Mouse (Mus musculus) heart, embryonic 14.5 days (tissue): Measurements from ENCODE around the gene Tln2. TPM values are rescaled to one million over a fixed set of nuclear protein-coding genes. Genes with fewer than 3 reads are reported as not detected.

Experiments
- ATAC-seq: fragments of 200-750 bp; cut with Nextera tagmentation; 2 replicates; pipeline ENCODE4 v1.8.0; 2017; ENCODE audit warnings: low read depth, moderate TSS enrichment; ENCODE audit not compliant: insufficient number of reproducible peaks, insufficient read depth, low FRiP score
- H3K27ac ChIP-seq, 2 experiments: fragments of 200-500 bp in 1 of 2; fragments of 300-500 bp in 1 of 2; sonication (generic) in 1 of 2; replicated peaks in 1 of 2; 2 replicates each; pipeline ENCODE4 v1.5.1; 2012 to 2014; ENCODE audit warnings: low read depth in 2 of 2, low read length in 2 of 2, control low read depth in 1 of 2, mild to moderate bottlenecking in 1 of 2, mixed read lengths in 1 of 2; ENCODE audit not compliant: control insufficient read depth in 1 of 2, insufficient read depth in 1 of 2
- H3K27me3 ChIP-seq: fragments of 300-500 bp; sonication (generic); 2 replicates; pipeline ENCODE4 v1.6.1; 2014; ENCODE audit warnings: mild to moderate bottlenecking, low read length, control low read depth; ENCODE audit not compliant: control insufficient read depth, insufficient read depth
- H3K36me3 ChIP-seq: fragments of 300-500 bp; sonication (generic); 2 replicates; pipeline ENCODE4 v1.6.1; 2014; ENCODE audit warnings: mild to moderate bottlenecking, control low read depth, low read length, mixed read lengths; ENCODE audit not compliant: control insufficient read depth, insufficient read depth
- H3K4me1 ChIP-seq, 2 experiments: fragments of 200-500 bp in 1 of 2; fragments of 300-500 bp in 1 of 2; sonication (generic) in 1 of 2; 2 replicates each; pipeline ENCODE4 v1.6.1; 2012 to 2014; ENCODE audit warnings: low read length in 2 of 2, control low read depth in 1 of 2, mixed read lengths in 1 of 2; ENCODE audit not compliant: control insufficient read depth in 2 of 2, insufficient read depth in 2 of 2
- H3K4me2 ChIP-seq: fragments of 300-500 bp; sonication (generic); 2 replicates; pipeline ENCODE4 v1.6.1; 2014; ENCODE audit warnings: mild to moderate bottlenecking, low read length
- H3K4me3 ChIP-seq, 2 experiments: fragments of 200-500 bp in 1 of 2; fragments of 300-500 bp in 1 of 2; sonication (generic) in 1 of 2; 2 replicates each; pipeline ENCODE4 v1.5.1; 2012 to 2014; ENCODE audit warnings: low read length in 2 of 2, mild to moderate bottlenecking in 2 of 2, control low read depth in 1 of 2, low read depth in 1 of 2, moderate library complexity in 1 of 2; ENCODE audit not compliant: control insufficient read depth in 1 of 2, insufficient read depth in 1 of 2
- H3K9ac ChIP-seq: fragments of 300-500 bp; sonication (generic); 2 replicates; pipeline ENCODE4 v1.6.1; 2014; ENCODE audit warnings: mild to moderate bottlenecking, low read length
- H3K9me3 ChIP-seq: fragments of 300-500 bp; sonication (generic); 2 replicates; pipeline ENCODE4 v1.6.1; 2016; ENCODE audit warnings: low read length, control low read depth; ENCODE audit not compliant: control insufficient read depth
- WGBS: fragments of 180-500 bp; shearing (Covaris S2); extraction: QIAGEN DNeasy Blood & Tissue Kit; methylation state at CpG from one replicate; pipeline ENCODE4 v1.1.7; 2014; 5-methylcytosine and 5-hydroxymethylcytosine counted together
- polyA plus RNA-seq: library from polyadenylated mRNA; unstranded; fragments of >200 nt; fragmentation: Nextera tagmentation; extraction: Ambion mirVana; gene quantifications from 2 replicates; pipeline ENCODE4 v1.2.1, GENCODE M21; 2014

Gene Tln2
- polyA plus RNA-seq, 1 experiment from 2014 or later, result 66.0 TPM

DNA sequence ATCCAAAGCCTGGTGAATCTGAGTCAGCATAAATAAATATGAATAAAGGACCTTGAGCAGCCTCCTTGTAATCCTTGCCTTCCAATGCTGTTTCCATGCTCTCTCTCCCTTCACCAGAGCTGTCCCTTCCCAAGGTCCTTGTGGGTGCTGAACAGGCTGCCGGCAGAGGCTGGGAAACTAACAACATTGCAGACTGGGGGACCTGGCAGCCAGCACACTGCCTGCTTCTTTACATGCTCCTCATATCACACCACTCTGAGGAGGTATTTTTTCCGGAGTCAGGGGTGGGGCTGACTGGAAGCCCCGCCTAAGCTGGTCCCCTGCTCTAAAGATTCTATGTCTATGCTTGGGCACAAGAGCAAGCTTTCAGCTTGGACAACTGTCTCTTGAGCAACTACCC is 64.2 kb downstream of the Tln2 start:
- H3K36me3 ChIP-seq, result 0 out of 2 replicates have a peak, but pooled peaks cover 2% of the 10 kb centered on the region
- no peak overlapping the region for H3K4me3 ChIP-seq
- H3K27ac ChIP-seq, result peak overlapping the region in 1 of 2 experiments; percentile 50; a peak in 2 of 4 replicates
- peaks cover 13 to 32% of the 10 kb centered on the region in 2 experiments for H3K4me1 ChIP-seq
- no peaks in the 10 kb centered on the region for H3K27me3 ChIP-seq
- 0 out of 2 replicates have a peak overlapping the region, but pooled peaks have one; percentile 21 for H3K9ac ChIP-seq
- no peaks in the 10 kb centered on the region for H3K9me3 ChIP-seq
- H3K4me2 ChIP-seq, result 0 out of 2 replicates have a peak overlapping the region, but pooled peaks have one; percentile 18
- 9% methylated on average over 3 of the region's 3 CpGs for WGBS
- 0 out of 2 replicates have a peak, but pooled peaks have one; percentile 47 for ATAC-seq

DNA sequence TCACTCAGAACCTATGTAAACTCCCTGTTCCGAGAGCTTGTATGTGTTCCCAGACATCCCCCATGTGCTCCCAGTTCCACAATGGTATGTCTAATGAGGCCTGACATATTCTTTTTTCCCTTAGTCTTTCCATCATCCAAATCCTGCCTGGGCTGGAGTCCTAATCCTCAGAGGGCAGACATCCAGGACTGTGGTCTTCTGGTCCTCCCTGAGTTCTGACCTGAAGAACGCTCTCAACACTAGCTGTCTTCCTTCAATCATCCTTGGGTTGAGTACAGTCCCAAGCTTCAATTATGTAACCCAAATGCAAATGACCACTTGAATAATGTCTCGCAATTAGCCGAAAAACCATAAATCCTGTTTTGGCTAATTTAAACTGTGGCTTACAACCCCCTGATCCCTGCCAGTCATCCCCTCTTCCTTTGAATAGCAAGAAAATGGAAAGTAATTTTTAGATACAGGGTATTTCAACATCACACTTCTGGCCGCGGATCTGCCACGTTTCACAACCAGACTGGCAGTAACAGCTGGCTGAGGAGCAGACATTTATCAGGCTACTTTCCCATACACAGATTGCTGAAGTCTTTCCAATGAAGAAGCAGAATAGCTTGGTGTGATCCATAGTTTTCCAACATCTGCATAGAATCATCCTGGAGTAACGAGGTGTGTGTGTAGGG is 65.5 kb downstream of the Tln2 start:
- Histone ChIP-seq H3K4me1 (peaks cover 13 to 32% of the 10 kb centered on the region in 2 experiments), H3K36me3 (0 out of 2 replicates have a peak, but pooled peaks cover 2% of the 10 kb centered on the region), H3K27me3 (no peaks in the 10 kb centered on the region), H3K9ac (no peak overlapping the region), H3K27ac (no peak overlapping the region), H3K4me2 (no peak overlapping the region), H3K4me3 (no peak overlapping the region), H3K9me3 (no peaks in the 10 kb centered on the region)
- ATAC-seq, result no peak
- 89% methylated on average over 8 of the region's 8 CpGs for WGBS

DNA sequence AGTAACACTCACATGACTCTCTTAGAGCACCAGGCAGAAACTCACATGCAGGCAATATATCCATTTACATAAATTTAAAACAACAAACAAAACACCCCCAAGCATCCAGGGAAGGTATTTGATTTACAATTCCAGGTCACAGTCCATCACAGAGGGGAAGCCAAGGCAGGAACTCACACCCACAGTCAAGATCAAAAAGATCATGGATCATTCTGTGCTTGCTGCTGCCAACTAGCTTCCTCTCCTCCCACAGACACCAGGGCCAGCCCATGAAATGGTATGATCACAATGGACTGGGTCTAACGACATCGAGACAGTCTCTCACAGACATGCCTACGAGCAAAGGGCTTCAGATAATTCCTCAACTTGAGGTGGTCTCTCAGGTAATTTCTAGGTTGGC is 70.1 kb downstream of the Tln2 start:
- Histone ChIP-seq H3K4me1 (peaks cover 14 to 17% of the 10 kb centered on the region in 2 experiments), H3K9ac (no peak overlapping the region), H3K27me3 (no peaks in the 10 kb centered on the region), H3K27ac (no peak overlapping the region), H3K36me3 (0 out of 2 replicates have a peak, but pooled peaks cover 2% of the 10 kb centered on the region), H3K4me2 (no peak overlapping the region), H3K9me3 (no peaks in the 10 kb centered on the region), H3K4me3 (no peak overlapping the region)
- 80% methylated on average over 3 of the region's 3 CpGs for WGBS
- no peak for ATAC-seq

DNA sequence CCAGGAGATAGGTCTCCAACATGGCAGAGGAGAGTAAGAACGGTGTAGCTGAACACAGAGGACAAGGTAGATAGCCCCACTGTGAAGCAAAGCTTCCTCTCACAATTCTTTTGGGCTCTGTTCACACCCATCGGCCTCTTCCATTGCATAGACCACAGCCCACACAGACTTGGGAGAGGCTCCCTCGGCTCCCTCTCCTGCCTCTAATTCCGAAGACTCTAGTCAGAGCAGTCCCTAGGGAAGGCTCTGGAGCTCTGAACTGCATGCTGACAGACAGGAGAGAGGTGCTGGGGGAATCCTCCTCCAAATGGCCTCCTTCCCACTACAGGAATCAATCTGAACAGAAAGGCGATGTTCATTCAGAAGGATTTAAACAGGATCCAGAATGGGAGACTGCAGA is 72.9 kb downstream of the Tln2 start:
- no peak for ATAC-seq
- Histone ChIP-seq H3K27me3 (no peaks in the 10 kb centered on the region), H3K9me3 (no peaks in the 10 kb centered on the region), H3K4me1 (peaks cover 17 to 28% of the 10 kb centered on the region in 2 experiments), H3K36me3 (no peaks in the 10 kb centered on the region), H3K4me3 (no peak overlapping the region), H3K27ac (no peak overlapping the region), H3K4me2 (no peak overlapping the region), H3K9ac (no peak overlapping the region)
- 69% methylated on average over 5 of the region's 5 CpGs for WGBS

DNA sequence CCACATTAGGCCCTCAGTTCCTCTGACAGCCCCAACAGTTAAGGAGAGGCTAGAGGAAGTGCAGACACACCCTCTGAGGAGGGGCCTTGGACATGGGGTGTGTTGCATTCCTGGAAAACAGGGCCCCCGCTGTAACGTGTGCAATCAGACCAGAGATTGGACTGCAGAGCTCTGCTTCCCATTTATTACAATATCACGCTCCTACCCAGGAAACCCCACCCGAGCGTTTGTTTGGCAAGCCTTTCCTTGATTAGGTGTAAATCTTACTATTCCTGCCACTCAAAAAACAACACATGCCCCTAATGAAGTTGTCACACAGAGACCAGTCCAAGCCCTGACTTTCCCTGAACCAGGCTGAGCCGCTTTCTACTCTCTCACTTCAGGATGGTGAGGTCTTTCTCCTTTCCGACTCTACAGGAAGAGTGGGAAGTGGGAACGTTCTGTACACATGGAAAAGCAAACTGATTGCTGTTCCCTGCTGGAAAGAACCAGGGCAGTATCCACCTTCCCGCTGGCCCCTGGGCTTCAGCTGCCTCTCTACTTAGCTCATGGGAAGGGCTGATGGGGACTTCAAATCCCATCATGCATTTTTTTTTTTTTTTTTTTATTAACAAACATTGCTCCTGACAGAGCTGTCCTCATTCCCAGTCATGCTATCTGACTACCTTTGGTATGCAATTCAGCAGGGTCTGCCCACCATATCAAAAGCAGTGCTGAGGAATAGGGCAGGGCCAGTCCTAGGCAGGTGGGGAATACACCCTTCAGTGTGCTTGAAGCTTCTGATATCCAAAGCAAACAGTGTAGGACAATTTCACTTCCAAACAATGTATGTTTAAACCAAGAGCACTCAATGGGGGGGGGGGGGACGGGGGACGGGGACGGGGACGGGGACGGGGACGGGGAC is 74.1 kb downstream of the Tln2 start:
- Histone ChIP-seq H3K9me3 (no peaks in the 10 kb centered on the region), H3K36me3 (no peaks in the 10 kb centered on the region), H3K27ac (0 out of 4 replicates have a peak overlapping the region, but pooled peaks of 1 of the 2 experiments have one; percentile 37), H3K27me3 (0 out of 2 replicates have a peak, but pooled peaks cover 4% of the 10 kb centered on the region), H3K9ac (no peak overlapping the region), H3K4me3 (no peak overlapping the region), H3K4me2 (no peak overlapping the region), H3K4me1 (peaks cover 21 to 31% of the 10 kb centered on the region in 2 experiments)
- no peak; the same call in 1 of the 2 replicates for ATAC-seq
- WGBS, result 71% methylated on average over 15 of the region's 15 CpGs

DNA sequence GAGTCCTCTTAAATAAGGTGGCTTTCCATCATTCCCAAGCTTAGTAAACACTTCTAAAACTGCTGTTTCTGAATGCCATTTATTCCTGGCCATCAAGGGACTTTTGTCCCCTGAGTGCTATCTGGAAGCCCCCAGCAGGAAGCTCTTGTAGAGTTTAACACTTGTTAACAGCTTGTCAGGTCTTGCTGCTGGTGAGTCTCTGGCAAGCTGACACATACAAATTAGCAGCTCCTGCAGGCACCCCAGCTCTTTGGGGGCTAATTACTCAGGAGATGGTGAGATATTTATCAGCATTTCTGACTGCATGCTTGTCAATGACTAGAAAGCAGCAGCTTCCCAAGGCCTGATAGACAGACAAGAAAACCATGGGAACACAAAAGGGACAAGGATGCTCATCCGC is 77.2 kb downstream of the Tln2 start:
- no peak overlapping the region for H3K4me2 ChIP-seq
- no peak for ATAC-seq
- H3K27me3 ChIP-seq, result 0 out of 2 replicates have a peak, but pooled peaks cover 4% of the 10 kb centered on the region
- no peak overlapping the region for H3K27ac ChIP-seq
- no peaks in the 10 kb centered on the region for H3K36me3 ChIP-seq
- no peaks in the 10 kb centered on the region for H3K9me3 ChIP-seq
- 25% methylated on average over 1 of the region's 1 CpGs for WGBS
- H3K4me1 ChIP-seq, result peaks cover 30 to 49% of the 10 kb centered on the region in 2 experiments
- H3K4me3 ChIP-seq, result no peak overlapping the region
- H3K9ac ChIP-seq, result no peak overlapping the region

DNA sequence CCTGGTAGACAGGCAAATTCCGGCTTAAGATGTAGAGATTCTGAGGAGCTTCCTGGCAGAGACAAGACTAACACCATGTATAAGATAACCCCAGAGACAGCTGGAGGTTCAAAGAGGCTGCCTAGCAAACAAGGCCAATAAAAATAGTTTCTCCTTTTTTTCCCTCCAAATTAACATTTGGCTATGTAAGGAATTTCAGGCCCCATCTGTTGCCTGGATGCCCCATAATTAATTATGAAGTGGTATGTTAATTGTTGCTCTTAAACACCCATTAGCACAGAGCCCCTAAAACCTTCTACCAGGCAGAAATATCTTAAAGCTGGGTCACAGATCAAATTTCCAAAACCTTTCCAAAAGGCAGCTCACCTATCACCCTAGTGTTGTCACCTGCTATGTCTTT is 77.7 kb downstream of the Tln2 start:
- peaks cover 30 to 49% of the 10 kb centered on the region in 2 experiments for H3K4me1 ChIP-seq
- H3K4me2 ChIP-seq, result no peak overlapping the region
- H3K36me3 ChIP-seq, result no peaks in the 10 kb centered on the region
- no peak overlapping the region for H3K4me3 ChIP-seq
- H3K27me3 ChIP-seq, result 0 out of 2 replicates have a peak, but pooled peaks cover 4% of the 10 kb centered on the region
- WGBS, result 10% methylated on average over 1 of the region's 1 CpGs
- no peak for ATAC-seq
- no peak overlapping the region for H3K27ac ChIP-seq
- no peaks in the 10 kb centered on the region for H3K9me3 ChIP-seq
- H3K9ac ChIP-seq, result no peak overlapping the region
